Mouse (Mus musculus) stomach, postnatal 0 days (tissue): ENCODE data around the gene Angpt4. TPM values are rescaled to one million over a fixed set of nuclear protein-coding genes. Genes with fewer than 3 reads are reported as not detected.

ENCODE experiments used
- ATAC-seq: fragments of 200-750 bp; cut with Nextera tagmentation; 2 replicates; pipeline ENCODE4 v1.8.0; 2017; ENCODE audit not compliant: low FRiP score, low TSS enrichment
- DNase-seq: peaks from one replicate; pipeline ENCODE4 v3.0.0-alpha.2; 2016; ENCODE audit warnings: low spot score
- H3K27ac ChIP-seq: fragments of 300-500 bp; sonication (generic); replicated peaks from 2 replicates; pipeline ENCODE4 v1.5.1; 2014; ENCODE audit warnings: mild to moderate bottlenecking, control low read depth
- H3K27me3 ChIP-seq: fragments of 300-500 bp; sonication (generic); 2 replicates; pipeline ENCODE4 v1.6.1; 2014; ENCODE audit warnings: low read length; ENCODE audit not compliant: control insufficient read depth, insufficient read depth
- H3K36me3 ChIP-seq: fragments of 300-500 bp; sonication (generic); 2 replicates; pipeline ENCODE4 v1.6.1; 2014; ENCODE audit warnings: low read length, mixed read lengths; ENCODE audit not compliant: control insufficient read depth, insufficient read depth
- H3K4me1 ChIP-seq: fragments of 300-500 bp; sonication (generic); replicated peaks from 2 replicates; pipeline ENCODE4 v1.6.1; 2014; ENCODE audit warnings: antibody characterized with exemption; ENCODE audit not compliant: control insufficient read depth, insufficient read depth
- H3K4me2 ChIP-seq: fragments of 300-500 bp; sonication (generic); replicated peaks from 2 replicates; pipeline ENCODE4 v1.6.1; 2014; ENCODE audit warnings: low read depth, mild to moderate bottlenecking, control low read depth, moderate library complexity
- H3K4me3 ChIP-seq: fragments of 300-500 bp; sonication (generic); 2 replicates; pipeline ENCODE4 v1.5.1; 2014; ENCODE audit warnings: low read depth, low read length, control low read depth
- H3K9ac ChIP-seq: fragments of 300-500 bp; sonication (generic); 2 replicates; pipeline ENCODE4 v1.6.1; 2014; ENCODE audit warnings: mild to moderate bottlenecking, low read length, control low read depth, mixed read lengths
- H3K9me3 ChIP-seq: fragments of 300-500 bp; sonication (generic); 2 replicates; pipeline ENCODE4 v1.6.1; 2016; ENCODE audit warnings: low read length; ENCODE audit not compliant: control insufficient read depth
- CTCF ChIP-seq: IDR thresholded peaks from 2 replicates; pipeline ENCODE4 v1.5.1; 2016; ENCODE audit warnings: antibody characterized with exemption, low read depth, mild to moderate bottlenecking, moderate library complexity
- EP300 ChIP-seq: optimal IDR thresholded peaks from 2 replicates; pipeline ENCODE3; 2016; ENCODE audit warnings: antibody characterized with exemption
- WGBS: fragments of 180-500 bp; shearing (Covaris S2); extraction: QIAGEN DNeasy Blood & Tissue Kit; methylation state at CpG from one replicate; pipeline ENCODE4 v1.1.7; 2014; 5-methylcytosine and 5-hydroxymethylcytosine counted together
- polyA plus RNA-seq: library from polyadenylated mRNA; unstranded; fragments of >200 nt; fragmentation: Nextera tagmentation; extraction: Ambion mirVana; gene quantifications from 2 replicates; pipeline ENCODE4 v1.2.1, GENCODE M21; 2015

Angpt4 gene
- polyA plus RNA-seq, 1 experiment from 2014 or later: 0.42 TPM

- H3K27me3 ChIP-seq: no peaks in the 10 kb centered on the region
- peaks cover 14% of the 10 kb centered on the region for H3K4me1 ChIP-seq
- peak overlapping the region; percentile 30; the same call in 1 of the 2 replicates for H3K27ac ChIP-seq
- ATAC-seq: peak; percentile 16; the same call in 1 of the 2 replicates
- H3K4me2 ChIP-seq: no peak overlapping the region
- no peaks in the 10 kb centered on the region for H3K9me3 ChIP-seq
- peak; percentile 57 for DNase-seq
- TF ChIP-seq CTCF (no peak), EP300 (no peak)
- no peak overlapping the region for H3K9ac ChIP-seq
- H3K36me3 ChIP-seq: no peaks in the 10 kb centered on the region
- 69% methylated on average over 3 of the region's 3 CpGs for WGBS
- H3K4me3 ChIP-seq: no peak overlapping the region
These were observed 65.1 kb downstream of the Angpt4 start for GRCm38 (mm10) chr2:151976067-151976466.

GRCm38 (mm10) chr2:151977689-151978440 lies 66.9 kb downstream of the Angpt4 start:
- no peak for DNase-seq
- TF ChIP-seq EP300: no peak
- no peak for TF ChIP-seq CTCF
- WGBS: 62% methylated on average over 4 of the region's 4 CpGs
- peaks cover 11% of the 10 kb centered on the region for H3K4me1 ChIP-seq
- no peaks in the 10 kb centered on the region for H3K36me3 ChIP-seq
- H3K27me3 ChIP-seq: no peaks in the 10 kb centered on the region
- ATAC-seq: no peak
- peak overlapping the region; percentile 15; the same call in 1 of the 2 replicates for H3K4me2 ChIP-seq
- H3K9ac ChIP-seq: 0 out of 2 replicates have a peak overlapping the region, but pooled peaks have one; percentile 32
- peak overlapping the region; percentile 61 for H3K27ac ChIP-seq
- no peaks in the 10 kb centered on the region for H3K9me3 ChIP-seq
- no peak overlapping the region for H3K4me3 ChIP-seq

- H3K4me2 ChIP-seq: peak overlapping the region; percentile 91
- ATAC-seq: no peak
- peaks cover 11% of the 10 kb centered on the region for H3K4me1 ChIP-seq
- no peak overlapping the region for H3K4me3 ChIP-seq
- peak overlapping the region; percentile 36; the same call in 1 of the 2 replicates for H3K27ac ChIP-seq
- TF ChIP-seq EP300 (no peak), CTCF (no peak)
- WGBS: 68% methylated on average over 6 of the region's 6 CpGs
- no peaks in the 10 kb centered on the region for H3K9me3 ChIP-seq
- H3K36me3 ChIP-seq: no peaks in the 10 kb centered on the region
- no peaks in the 10 kb centered on the region for H3K27me3 ChIP-seq
- no peak overlapping the region for H3K9ac ChIP-seq
- no peak for DNase-seq
These were observed 67.5 kb downstream of the Angpt4 start for GRCm38 (mm10) chr2:151978494-151978893.

GRCm38 (mm10) chr2:151979470-151980354 lies 68.7 kb downstream of the Angpt4 start, which contains the start of gene Fam110a:
Fam110a (minus strand) TSS chr2:151980219.
- no peaks in the 10 kb centered on the region for H3K9me3 ChIP-seq
- peak; percentile 90 for ATAC-seq
- H3K9ac ChIP-seq: peak within 1 kb of the TSS; percentile 82
- TF ChIP-seq CTCF: no peak
- no peak for TF ChIP-seq EP300
- H3K4me2 ChIP-seq: peak within 1 kb of the TSS; percentile 91
- H3K4me1 ChIP-seq: peaks cover 11% of the 10 kb centered on the region
- peak; percentile 95 for DNase-seq
- H3K36me3 ChIP-seq: no peaks in the 10 kb centered on the region
- WGBS: under 1% methylated on average over 46 of the region's 46 CpGs
- H3K27me3 ChIP-seq: no peaks in the 10 kb centered on the region
- peak within 1 kb of the TSS; percentile 74 for H3K27ac ChIP-seq
- peak within 1 kb of the TSS; percentile 77 for H3K4me3 ChIP-seq

GRCm38 (mm10) chr2:151980355-151980693 lies 69.3 kb downstream of the Angpt4 start:
- Histone ChIP-seq H3K4me1 (peaks cover 11% of the 10 kb centered on the region), H3K27ac (no peak overlapping the region; the same call in 1 of the 2 replicates), H3K27me3 (no peaks in the 10 kb centered on the region), H3K9ac (no peak overlapping the region), H3K9me3 (no peaks in the 10 kb centered on the region), H3K4me3 (peak overlapping the region; percentile 77), H3K36me3 (no peaks in the 10 kb centered on the region), H3K4me2 (peak overlapping the region; percentile 91)
- ATAC-seq (no peak; the same call in 1 of the 2 replicates), DNase-seq (no peak)
- 46% methylated on average over 3 of the region's 3 CpGs for WGBS
- no peak for TF ChIP-seq CTCF
- no peak for TF ChIP-seq EP300
